In genomic region chr1:192770495-192771331, GRCm38 (mm10) we compare ENCODE assay signal across 8 mouse cellular contexts. TPM values are rescaled to one million over a fixed set of nuclear protein-coding genes. Genes with fewer than 3 reads are reported as not detected.
DNase-seq lines count a peak whose midpoint lies in the region; ATAC-seq and TF ChIP-seq lines count a peak whose summit lies in the region.

TSS of gene Hhat (minus strand) at chr1:192771223.

- no peak for TF ChIP-seq EP300 in liver, postnatal 0 days (IDR thresholded peaks at IDR 0.05; ENCODE audit: low read depth)
- no peak for TF ChIP-seq EP300 in stomach, postnatal 0 days (optimal IDR thresholded peaks at IDR 0.05)

- intact Hi-C loops in heart, postnatal 14 days (cut with DNase I): loop anchor here (10.0 kb wide), 1 partner anchor 354 kb away; no protein-coding TSS in a partner anchor

- TF ChIP-seq CTCF in liver, postnatal 0 days (IDR thresholded peaks at IDR 0.05; ENCODE audit: low read depth): 0 out of 2 replicates have a peak, but pooled peaks have one; percentile 14
- TF ChIP-seq CTCF in stomach, postnatal 0 days (IDR thresholded peaks at IDR 0.05; ENCODE audit: low read depth): peak; percentile 43

- peak within 1 kb of the TSS; percentile 86 for H3K4me2 ChIP-seq in forebrain, embryonic 13.5 days
- H3K4me2 ChIP-seq in liver, postnatal 0 days (ENCODE audit: low read depth, low read length): peak within 1 kb of the TSS; percentile 79
- H3K4me2 ChIP-seq in neural tube, embryonic 12.5 days (replicated peaks): peak within 1 kb of the TSS; percentile 95
- peak within 1 kb of the TSS; percentile 100 for H3K4me2 ChIP-seq in stomach, postnatal 0 days (replicated peaks; ENCODE audit: low read depth)

- under 1% methylated on average over 70 of the region's 70 CpGs for WGBS in forebrain, embryonic 13.5 days
- under 1% methylated on average over 69 of the region's 70 CpGs for WGBS in liver, postnatal 0 days (ENCODE audit: insufficient replicate concordance)
- 1% methylated on average over 69 of the region's 70 CpGs for WGBS in neural tube, embryonic 12.5 days
- 1% methylated on average over 57 of the region's 70 CpGs for WGBS in stomach, postnatal 0 days

- H3K27ac ChIP-seq in brown adipose tissue, adult 24 weeks (replicated peaks; ENCODE audit: low read depth, low read length): peak within 1 kb of the TSS; percentile 56
- H3K27ac ChIP-seq in forebrain, embryonic 13.5 days: peak within 1 kb of the TSS; percentile 85
- peak within 1 kb of the TSS; percentile 82 for H3K27ac ChIP-seq in liver, postnatal 0 days (ENCODE audit: low read depth)
- peak within 1 kb of the TSS; percentile 70 for H3K27ac ChIP-seq in neural tube, embryonic 12.5 days
- H3K27ac ChIP-seq in stomach, postnatal 0 days (replicated peaks): peak within 1 kb of the TSS; percentile 93

- peak within 1 kb of the TSS; percentile 89 for H3K4me3 ChIP-seq in brown adipose tissue, adult 24 weeks (ENCODE audit: insufficient read depth, low read depth, low read length)
- peak within 1 kb of the TSS; percentile 66 for H3K4me3 ChIP-seq in forebrain, embryonic 13.5 days
- H3K4me3 ChIP-seq in liver, postnatal 0 days (ENCODE audit: low read depth, low read length): peak within 1 kb of the TSS; percentile 64
- peak within 1 kb of the TSS; percentile 71 for H3K4me3 ChIP-seq in neural tube, embryonic 12.5 days
- H3K4me3 ChIP-seq in stomach, postnatal 0 days (ENCODE audit: low read depth, low read length): peak within 1 kb of the TSS; percentile 75

- no peaks in the 10 kb centered on the region for H3K27me3 ChIP-seq in forebrain, embryonic 13.5 days
- no peaks in the 10 kb centered on the region for H3K27me3 ChIP-seq in liver, postnatal 0 days (ENCODE audit: insufficient read depth, low read length)
- H3K27me3 ChIP-seq in neural tube, embryonic 12.5 days (replicated peaks): no peaks in the 10 kb centered on the region
- no peaks in the 10 kb centered on the region for H3K27me3 ChIP-seq in stomach, postnatal 0 days (ENCODE audit: control insufficient read depth, insufficient read depth, low read length)

- H3K9me3 ChIP-seq in forebrain, embryonic 13.5 days (replicated peaks): no peaks in the 10 kb centered on the region
- H3K9me3 ChIP-seq in liver, postnatal 0 days (ENCODE audit: low read length): no peaks in the 10 kb centered on the region
- no peaks in the 10 kb centered on the region for H3K9me3 ChIP-seq in neural tube, embryonic 12.5 days
- no peaks in the 10 kb centered on the region for H3K9me3 ChIP-seq in stomach, postnatal 0 days (ENCODE audit: control insufficient read depth, low read length)

- DNase-seq in CD8-positive naive resting alpha-beta T cell, adult 2 months (ENCODE audit: low read depth in 2 of 2, low spot score in 2 of 2): peak; percentile 55 to 59
- DNase-seq in heart, postnatal 14 days: peak; percentile 78 to 80
- peak; percentile 75 to 82 for DNase-seq in kidney, postnatal 36 days
- peak; percentile 71 for DNase-seq in liver, postnatal 0 days
- peak; percentile 82 for DNase-seq in stomach, postnatal 0 days (ENCODE audit: low spot score)

- no peaks in the 10 kb centered on the region for H3K36me3 ChIP-seq in forebrain, embryonic 13.5 days (ENCODE audit: poor library complexity, severe bottlenecking)
- H3K36me3 ChIP-seq in liver, postnatal 0 days (replicated peaks; ENCODE audit: insufficient read depth, low read length): no peaks in the 10 kb centered on the region
- no peaks in the 10 kb centered on the region for H3K36me3 ChIP-seq in neural tube, embryonic 12.5 days
- no peaks in the 10 kb centered on the region for H3K36me3 ChIP-seq in stomach, postnatal 0 days (ENCODE audit: control insufficient read depth, insufficient read depth, low read length)

- H3K9ac ChIP-seq in forebrain, embryonic 13.5 days: peak within 1 kb of the TSS; percentile 91
- H3K9ac ChIP-seq in liver, postnatal 0 days (replicated peaks): peak within 1 kb of the TSS; percentile 70
- H3K9ac ChIP-seq in neural tube, embryonic 12.5 days: peak within 1 kb of the TSS; percentile 95
- peak within 1 kb of the TSS; percentile 75 for H3K9ac ChIP-seq in stomach, postnatal 0 days (ENCODE audit: low read length)

- peaks cover 4% of the 10 kb centered on the region; the same call in 1 of the 2 replicates for H3K4me1 ChIP-seq in brown adipose tissue, adult 24 weeks (ENCODE audit: control insufficient read depth, insufficient read depth, insufficient read length, low read length)
- peaks cover 12% of the 10 kb centered on the region for H3K4me1 ChIP-seq in forebrain, embryonic 13.5 days
- H3K4me1 ChIP-seq in liver, postnatal 0 days (ENCODE audit: insufficient read depth): peaks cover 13% of the 10 kb centered on the region
- H3K4me1 ChIP-seq in neural tube, embryonic 12.5 days: peaks cover 12% of the 10 kb centered on the region
- H3K4me1 ChIP-seq in stomach, postnatal 0 days (replicated peaks; ENCODE audit: control insufficient read depth, insufficient read depth): 0 out of 2 replicates have a peak, but pooled peaks cover 3% of the 10 kb centered on the region

- peak; percentile 85 for ATAC-seq in forebrain, embryonic 13.5 days
- ATAC-seq in liver, postnatal 0 days: peak; percentile 82
- peak; percentile 81 for ATAC-seq in neural tube, embryonic 12.5 days (ENCODE audit: low FRiP score, low read depth)
- peak; percentile 86 for ATAC-seq in stomach, postnatal 0 days (ENCODE audit: low FRiP score, low TSS enrichment)

RNA-seq across cellular contexts. Expression of gene Hhat, which starts in this region (rescaled TPM):
- polyA plus RNA-seq in brown adipose tissue, adult 24 weeks (2012; ENCODE audit: insufficient read depth, insufficient read length, missing spikeins): 0.46 and 0.59 TPM in 2 replicates
- 2.6 and 3.2 TPM in 2 replicates for polyA plus RNA-seq in forebrain, embryonic 13.5 days (2015; fragmentation: Nextera tagmentation; extraction: Ambion mirVana)
- total RNA-seq in heart, postnatal 14 days (2021): 1 to 10 TPM; 3.3 to 3.7 TPM
- polyA plus RNA-seq in liver, postnatal 0 days (2015; fragmentation: Nextera tagmentation; extraction: Ambion mirVana): 0.76 and 1.1 TPM in 2 replicates
- 7.0 and 7.2 TPM in 2 replicates for polyA plus RNA-seq in neural tube, embryonic 12.5 days (2016; fragmentation: Nextera tagmentation; extraction: Ambion mirVana)
- 3.1 and 3.6 TPM in 2 replicates for polyA plus RNA-seq in stomach, postnatal 0 days (2015; fragmentation: Nextera tagmentation; extraction: Ambion mirVana)

Comparison
In these comparisons a context has a peak if more than half of its experiments do, and no peak if none do; other contexts are left out.
1. Peak in every context shown above with its lines: DNase-seq, ATAC-seq, H3K4me3 ChIP-seq and H3K27ac ChIP-seq.